Mouse (Mus musculus) neural tube, embryonic 14.5 days (tissue): ENCODE results near the gene Aco2. TPM values are rescaled to one million over a fixed set of nuclear protein-coding genes. Genes with fewer than 3 reads are reported as not detected.

Source experiments
- ATAC-seq: fragments of 200-750 bp; cut with Nextera tagmentation; 2 replicates; pipeline ENCODE4 v1.8.0; 2017; ENCODE audit warnings: low read depth, mild to moderate bottlenecking, moderate TSS enrichment, moderate library complexity
- H3K27ac ChIP-seq: fragments of 300-500 bp; sonication (generic); 2 replicates; pipeline ENCODE4 v1.5.1; 2014; ENCODE audit warnings: low read depth, mild to moderate bottlenecking, control low read depth, low read length, moderate library complexity, mixed read lengths
- H3K27me3 ChIP-seq: fragments of 300-500 bp; sonication (generic); 2 replicates; pipeline ENCODE4 v1.6.1; 2014; ENCODE audit warnings: low read length; ENCODE audit not compliant: control insufficient read depth, insufficient read depth
- H3K36me3 ChIP-seq: fragments of 300-500 bp; sonication (generic); 2 replicates; pipeline ENCODE4 v1.6.1; 2014; ENCODE audit warnings: low read length, mixed read lengths; ENCODE audit not compliant: control insufficient read depth, insufficient read depth
- H3K4me1 ChIP-seq: fragments of 300-500 bp; sonication (generic); 2 replicates; pipeline ENCODE4 v1.6.1; 2014; ENCODE audit warnings: low read length; ENCODE audit not compliant: control insufficient read depth, insufficient read depth
- H3K4me2 ChIP-seq: fragments of 300-500 bp; sonication (generic); 2 replicates; pipeline ENCODE4 v1.6.1; 2014; ENCODE audit warnings: mild to moderate bottlenecking, low read depth, low read length, control low read depth
- H3K4me3 ChIP-seq: fragments of 300-500 bp; sonication (generic); 2 replicates; pipeline ENCODE4 v1.5.1; 2014; ENCODE audit warnings: low read depth, low read length, control low read depth, mixed read lengths
- H3K9ac ChIP-seq: fragments of 300-500 bp; sonication (generic); replicated peaks from 2 replicates; pipeline ENCODE4 v1.6.1; 2014; ENCODE audit warnings: low read depth, mild to moderate bottlenecking, control low read depth, low read length, mixed read lengths
- H3K9me3 ChIP-seq: fragments of 300-500 bp; sonication (generic); 2 replicates; pipeline ENCODE4 v1.6.1; 2016; ENCODE audit warnings: low read length; ENCODE audit not compliant: control insufficient read depth
- WGBS: fragments of 180-500 bp; shearing (Covaris S2); extraction: QIAGEN DNeasy Blood & Tissue Kit; methylation state at CpG from one replicate; pipeline ENCODE4 v1.1.7; 2014; 5-methylcytosine and 5-hydroxymethylcytosine counted together
- polyA plus RNA-seq: library from polyadenylated mRNA; unstranded; fragments of >200 nt; fragmentation: Nextera tagmentation; extraction: Ambion mirVana; gene quantifications from 2 replicates; pipeline ENCODE4 v1.2.1, GENCODE M21; 2014

Aco2 gene
- polyA plus RNA-seq, 1 experiment from 2014 or later, result 281 TPM

GRCm38 (mm10) chr15:81842275-81842674 is 29.8 kb upstream of the Aco2 start:
- no peaks in the 10 kb centered on the region for H3K9me3 ChIP-seq
- H3K36me3 ChIP-seq, result 0 out of 2 replicates have a peak, but pooled peaks cover 3% of the 10 kb centered on the region
- no peak overlapping the region for H3K4me3 ChIP-seq
- H3K27ac ChIP-seq, result no peak overlapping the region
- no peak overlapping the region for H3K9ac ChIP-seq
- no peak overlapping the region for H3K4me2 ChIP-seq
- no peaks in the 10 kb centered on the region for H3K27me3 ChIP-seq
- 86% methylated on average over 7 of the region's 7 CpGs for WGBS
- ATAC-seq, result no peak
- H3K4me1 ChIP-seq, result no peaks in the 10 kb centered on the region

- whole genome bisulfite sequencing, result 71% methylated on average over 5 of the region's 5 CpGs
- Histone ChIP-seq H3K9me3 (no peaks in the 10 kb centered on the region), H3K4me2 (no peak overlapping the region), H3K27me3 (no peaks in the 10 kb centered on the region), H3K4me1 (no peaks in the 10 kb centered on the region), H3K27ac (no peak overlapping the region), H3K4me3 (no peak overlapping the region), H3K36me3 (peaks cover 11% of the 10 kb centered on the region), H3K9ac (no peak overlapping the region)
- no peak for ATAC-seq
Observed at GRCm38 (mm10) chr15:81845033-81845625, 27.0 kb upstream of the Aco2 start.

- no peaks in the 10 kb centered on the region for H3K4me1 ChIP-seq
- no peak overlapping the region for H3K4me2 ChIP-seq
- H3K36me3 ChIP-seq, result peaks cover 12% of the 10 kb centered on the region
- H3K4me3 ChIP-seq, result no peak overlapping the region
- WGBS, result 43% methylated on average over 4 of the region's 4 CpGs
- no peak overlapping the region for H3K27ac ChIP-seq
- no peaks in the 10 kb centered on the region for H3K9me3 ChIP-seq
- H3K9ac ChIP-seq, result no peak overlapping the region
- ATAC-seq, result no peak
- no peaks in the 10 kb centered on the region for H3K27me3 ChIP-seq
Observed at GRCm38 (mm10) chr15:81845724-81846123, 26.4 kb upstream of the Aco2 start.

- Histone ChIP-seq H3K4me2 (no peak overlapping the region), H3K36me3 (peaks cover 22% of the 10 kb centered on the region), H3K4me3 (no peak overlapping the region), H3K4me1 (no peaks in the 10 kb centered on the region), H3K9ac (no peak overlapping the region), H3K9me3 (no peaks in the 10 kb centered on the region), H3K27ac (no peak overlapping the region), H3K27me3 (no peaks in the 10 kb centered on the region)
- 88% methylated on average over 9 of the region's 9 CpGs for WGBS
- no peak for ATAC-seq
Observed at GRCm38 (mm10) chr15:81846755-81847154, 25.4 kb upstream of the Aco2 start.

- H3K27me3 ChIP-seq, result no peaks in the 10 kb centered on the region
Observed at GRCm38 (mm10) chr15:81847161-81847560, 24.9 kb upstream of the Aco2 start.

GRCm38 (mm10) chr15:81847861-81848260 is 24.2 kb upstream of the Aco2 start:
- Histone ChIP-seq H3K9ac (no peak overlapping the region), H3K27me3 (no peaks in the 10 kb centered on the region), H3K36me3 (peaks cover 23% of the 10 kb centered on the region), H3K9me3 (no peaks in the 10 kb centered on the region), H3K27ac (no peak overlapping the region), H3K4me1 (no peaks in the 10 kb centered on the region), H3K4me3 (no peak overlapping the region), H3K4me2 (no peak overlapping the region)
- ATAC-seq, result no peak
- 87% methylated on average over 5 of the region's 5 CpGs for WGBS

More at GRCm38 (mm10) chr15:81847161-81847560, 24.9 kb upstream of the Aco2 start:
- no peak for ATAC-seq
- Histone ChIP-seq H3K4me3 (no peak overlapping the region), H3K4me2 (no peak overlapping the region), H3K9me3 (no peaks in the 10 kb centered on the region), H3K9ac (no peak overlapping the region), H3K27ac (no peak overlapping the region), H3K4me1 (no peaks in the 10 kb centered on the region), H3K36me3 (peaks cover 23% of the 10 kb centered on the region)
- 88% methylated on average over 4 of the region's 4 CpGs for WGBS

- H3K27me3 ChIP-seq, result no peaks in the 10 kb centered on the region
- no peaks in the 10 kb centered on the region for H3K4me1 ChIP-seq
- H3K9me3 ChIP-seq, result no peaks in the 10 kb centered on the region
- H3K4me3 ChIP-seq, result no peak overlapping the region
- no peak overlapping the region for H3K4me2 ChIP-seq
- no peak overlapping the region for H3K27ac ChIP-seq
- H3K9ac ChIP-seq, result no peak overlapping the region
- peaks cover 23% of the 10 kb centered on the region for H3K36me3 ChIP-seq
- ATAC-seq, result no peak
- 44% methylated on average over 7 of the region's 7 CpGs for WGBS
Observed at GRCm38 (mm10) chr15:81848301-81848700, 23.8 kb upstream of the Aco2 start.

- no peak for ATAC-seq
- H3K4me1 ChIP-seq, result no peaks in the 10 kb centered on the region
- H3K9me3 ChIP-seq, result no peaks in the 10 kb centered on the region
Observed at GRCm38 (mm10) chr15:81849104-81849503, 23.0 kb upstream of the Aco2 start.

GRCm38 (mm10) chr15:81850718-81851117 is 21.4 kb upstream of the Aco2 start:
- Histone ChIP-seq H3K4me3 (no peak overlapping the region), H3K9me3 (no peaks in the 10 kb centered on the region), H3K36me3 (peaks cover 23% of the 10 kb centered on the region), H3K4me1 (peaks cover 3% of the 10 kb centered on the region; the same call in 1 of the 2 replicates), H3K27ac (no peak overlapping the region), H3K9ac (no peak overlapping the region), H3K4me2 (no peak overlapping the region), H3K27me3 (no peaks in the 10 kb centered on the region)
- ATAC-seq, result no peak
- 87% methylated on average over 14 of the region's 14 CpGs for WGBS

More at GRCm38 (mm10) chr15:81849104-81849503, 23.0 kb upstream of the Aco2 start:
- Histone ChIP-seq H3K4me3 (no peak overlapping the region), H3K27me3 (no peaks in the 10 kb centered on the region), H3K4me2 (no peak overlapping the region), H3K36me3 (peaks cover 23% of the 10 kb centered on the region), H3K27ac (no peak overlapping the region), H3K9ac (no peak overlapping the region)
- 81% methylated on average over 9 of the region's 9 CpGs for WGBS
